Mouse (Mus musculus): ENCODE data around the gene Rbfox1.

DNA sequence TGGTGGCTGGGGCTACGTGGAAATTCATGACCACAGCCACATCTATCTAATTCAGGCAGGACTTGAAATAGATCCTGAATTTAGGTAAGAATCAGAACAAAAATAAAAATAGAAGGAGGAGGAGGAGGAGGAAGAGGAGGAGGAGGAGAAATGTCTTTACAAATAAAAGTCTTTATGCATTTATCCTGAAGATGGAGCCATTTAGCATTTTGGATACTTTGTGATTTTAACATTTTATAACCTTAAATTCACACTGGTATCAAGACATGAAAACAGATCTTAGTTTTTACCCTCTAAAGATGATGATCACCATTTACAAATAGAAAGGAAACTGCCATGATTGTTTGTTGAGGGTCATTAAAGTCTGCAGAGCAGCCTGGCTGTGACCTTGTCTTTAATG, 146.1 kb downstream of the Rbfox1 start:
- TF ChIP-seq CTCF (IDR thresholded peaks at IDR 0.05) (no peak), EP300 (IDR thresholded peaks at IDR 0.05; ENCODE audit: insufficient read depth, low read depth, low read length) (no peak)
